Mouse (Mus musculus) c-Kit-positive CD71-negative TER-119-negative erythroid progenitor cells, embryonic 14.5 days (primary cell): ENCODE data around the gene Eme2.
A peak's percentile ranks its signal among the peaks of the same experiment; 100 is the strongest.
"Not testable (repeated sequence)": the region's sequence is repeated elsewhere in the genome, so short reads cannot be mapped to it uniquely, and the experiment has no call there.

Experiments
- DNase-seq: peaks from one replicate; pipeline ENCODE4 v3.0.0-alpha.2; 2013; ENCODE audit warnings: low read depth

Gene Eme2

DNA sequence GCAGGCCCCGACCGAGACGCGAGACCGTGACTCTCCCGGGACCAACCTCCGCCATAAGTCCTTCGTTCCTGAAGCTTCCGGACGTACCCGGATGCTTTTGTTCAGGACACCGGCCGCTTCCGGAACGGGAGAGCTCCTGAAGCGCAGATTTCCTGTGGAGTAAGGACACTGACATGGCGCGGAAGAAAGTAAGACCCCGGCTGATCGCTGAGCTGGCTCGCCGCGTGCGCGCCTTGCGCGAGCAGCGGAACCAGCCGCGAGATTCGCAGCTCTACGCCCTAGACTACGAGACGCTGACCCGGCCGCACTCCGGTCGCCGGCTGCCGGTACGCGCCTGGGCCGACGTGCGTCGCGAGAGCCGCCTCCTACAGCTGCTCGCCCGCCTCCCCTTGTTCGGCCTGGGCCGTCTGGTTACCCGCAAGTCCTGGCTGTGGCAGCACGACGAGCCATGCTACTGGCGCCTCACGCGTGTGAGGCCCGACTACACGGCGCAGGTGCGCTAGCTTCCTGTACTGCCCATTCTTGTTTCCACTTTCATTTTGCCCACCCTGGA lies at the start of gene Eme2, which contains the start of gene Mrps34:
TSS of gene Eme2 (minus strand) at position 93 of the 553 bp plus-strand sequence.
TSS of gene Mrps34 (plus strand) at position 122 of the 553 bp plus-strand sequence.
- DNase-seq: peak; percentile 83

- DNase-seq: not testable (repeated sequence)
Measured at GRCm38 (mm10) chr17:24943589-24943988, 48.7 kb upstream of the Eme2 start.

DNA sequence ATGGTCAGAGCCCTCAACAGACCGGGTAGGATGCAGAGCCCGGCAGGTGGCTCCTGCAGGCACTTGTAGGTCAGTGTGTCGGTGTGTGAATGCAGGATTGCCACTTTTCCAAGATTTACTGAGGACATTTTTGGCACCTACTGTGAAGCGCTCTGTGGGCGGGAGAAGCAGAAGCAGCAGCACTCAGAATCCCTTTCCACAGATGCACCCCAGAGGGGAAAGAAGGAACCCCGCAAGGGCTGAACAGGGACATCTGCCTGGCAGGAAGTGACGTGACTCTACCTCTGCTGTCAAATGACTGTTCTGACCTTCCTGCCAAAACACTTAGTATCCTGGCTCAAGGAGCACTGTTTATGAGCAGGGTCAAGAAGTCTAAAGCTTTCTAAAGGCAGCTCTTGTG lies 48.1 kb upstream of the Eme2 start:
- no peak for DNase-seq

DNA sequence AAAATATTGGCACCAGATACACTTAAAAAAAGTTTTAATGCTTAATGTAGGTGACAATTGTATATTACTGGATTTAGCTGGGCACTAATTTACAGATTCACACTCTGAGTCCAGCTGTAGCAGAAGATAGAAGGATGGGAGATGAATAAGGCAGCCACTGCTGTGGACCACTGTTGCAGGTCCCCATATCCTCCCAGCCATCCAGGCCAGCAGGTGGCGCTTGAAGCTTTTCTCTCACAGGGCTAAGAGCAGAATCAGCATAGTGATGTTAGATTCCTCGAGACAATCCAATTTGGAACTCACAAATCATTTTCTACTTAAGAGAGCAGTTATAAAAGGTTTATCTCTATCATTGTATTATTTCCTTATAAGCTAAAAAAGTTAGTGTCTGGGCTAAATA lies 47.6 kb upstream of the Eme2 start:
- not testable (repeated sequence) for DNase-seq

- DNase-seq: no peak
Measured at GRCm38 (mm10) chr17:24937266-24937665, 42.4 kb upstream of the Eme2 start.

DNA sequence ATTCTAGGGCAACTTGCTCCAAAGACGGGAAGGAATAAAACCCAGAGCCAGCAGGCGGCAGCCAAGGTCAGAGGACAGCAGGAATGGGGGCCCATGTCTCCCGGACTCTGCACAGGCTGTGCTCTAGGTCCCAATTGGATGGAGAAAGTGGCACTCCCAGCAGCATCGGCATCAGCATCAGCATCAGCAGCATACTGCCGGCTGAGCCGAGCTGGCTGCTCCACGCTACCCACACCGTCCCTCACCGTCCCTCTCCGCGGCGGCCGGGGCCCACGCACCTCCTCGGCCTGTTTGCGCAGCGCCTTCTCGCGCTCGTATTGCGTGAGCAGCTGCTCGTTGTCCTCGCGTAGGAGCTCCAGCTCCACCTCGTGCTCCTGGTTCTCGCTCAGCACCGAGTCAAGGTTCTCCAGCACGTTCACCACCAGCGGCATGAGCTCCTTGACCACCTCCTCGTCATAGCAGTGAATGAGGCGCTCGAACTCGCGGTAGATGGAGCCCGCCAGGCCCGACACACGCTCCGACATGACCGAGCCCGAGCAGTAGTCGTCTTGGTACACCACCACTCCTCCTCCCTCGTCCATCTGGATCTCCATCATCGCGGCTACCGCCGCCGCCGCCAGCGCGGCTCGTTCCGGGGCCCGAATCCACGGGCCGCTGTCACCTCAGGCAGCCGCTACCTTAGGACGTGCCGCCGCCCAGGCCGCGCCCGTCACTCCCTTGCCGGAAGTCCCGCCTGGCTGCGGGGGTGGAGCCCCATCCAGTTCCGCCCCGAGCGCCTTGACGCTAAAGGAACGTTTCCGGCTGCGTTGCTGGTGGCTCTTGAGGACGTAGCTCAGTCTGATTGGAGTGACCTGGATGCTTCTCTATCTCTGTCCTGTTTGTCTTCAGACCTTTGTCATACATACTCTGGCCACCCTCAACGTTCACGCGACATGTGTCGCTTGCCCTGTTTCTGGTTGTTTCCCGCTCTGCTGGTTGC lies 41.7 kb upstream of the Eme2 start, which contains the start of gene Mapk8ip3:
TSS of gene Mapk8ip3 (minus strand) at position 719 of the 979 bp plus-strand sequence.
- DNase-seq: peak; percentile 88

- DNase-seq: no peak
Measured at GRCm38 (mm10) chr17:24935666-24936065, 40.8 kb upstream of the Eme2 start.

DNA sequence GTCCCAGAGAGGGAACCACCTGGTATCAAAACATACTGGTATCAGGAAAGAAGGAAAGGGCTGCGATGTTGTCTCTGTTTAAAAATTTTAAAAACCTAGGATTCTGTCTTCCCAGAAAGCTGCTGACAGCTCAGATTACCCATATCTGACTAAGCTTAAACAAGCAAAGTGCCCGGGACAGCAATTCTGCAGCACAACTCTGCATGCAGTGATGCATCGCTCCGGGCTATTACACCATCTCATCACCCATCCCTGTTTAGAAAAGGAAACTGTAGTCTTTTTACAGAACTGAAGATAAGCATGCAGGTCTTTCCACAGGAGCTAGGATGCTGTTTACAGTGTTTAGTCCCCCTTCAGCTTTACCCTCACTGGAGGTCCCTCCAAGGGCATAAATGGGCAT lies 40.0 kb upstream of the Eme2 start:
- DNase-seq: no peak

- no peak for DNase-seq
Measured at GRCm38 (mm10) chr17:24933163-24933562, 38.3 kb upstream of the Eme2 start.

DNA sequence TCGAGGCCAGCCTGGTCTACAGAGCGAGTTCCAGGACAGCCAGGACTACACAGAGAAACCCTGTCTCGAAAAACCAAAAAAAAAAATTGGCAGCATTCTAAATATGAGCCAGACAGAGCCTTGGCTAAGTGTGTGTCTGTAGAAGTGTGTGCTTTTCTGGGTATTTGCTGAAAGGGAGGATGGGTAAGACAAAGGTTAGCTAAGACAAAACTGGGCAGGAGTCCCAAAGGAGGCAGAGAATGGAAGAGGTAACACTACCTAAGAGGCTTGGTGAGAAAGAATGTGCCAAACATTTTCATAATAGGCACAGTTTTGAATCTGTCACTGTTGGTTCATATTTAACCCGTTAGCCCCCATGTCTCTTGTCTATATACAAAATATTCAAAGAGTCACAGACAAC lies 37.5 kb upstream of the Eme2 start:
- DNase-seq: no peak

- no peak for DNase-seq
Measured at GRCm38 (mm10) chr17:24929506-24929905, 34.6 kb upstream of the Eme2 start.

- no peak for DNase-seq
Measured at GRCm38 (mm10) chr17:24923246-24923645, 28.4 kb upstream of the Eme2 start.

GRCm38 (mm10) chr17:24913984-24914383 lies 19.1 kb upstream of the Eme2 start:
- DNase-seq: no peak

- DNase-seq: no peak
Measured at GRCm38 (mm10) chr17:24907591-24907990, 12.7 kb upstream of the Eme2 start.

DNA sequence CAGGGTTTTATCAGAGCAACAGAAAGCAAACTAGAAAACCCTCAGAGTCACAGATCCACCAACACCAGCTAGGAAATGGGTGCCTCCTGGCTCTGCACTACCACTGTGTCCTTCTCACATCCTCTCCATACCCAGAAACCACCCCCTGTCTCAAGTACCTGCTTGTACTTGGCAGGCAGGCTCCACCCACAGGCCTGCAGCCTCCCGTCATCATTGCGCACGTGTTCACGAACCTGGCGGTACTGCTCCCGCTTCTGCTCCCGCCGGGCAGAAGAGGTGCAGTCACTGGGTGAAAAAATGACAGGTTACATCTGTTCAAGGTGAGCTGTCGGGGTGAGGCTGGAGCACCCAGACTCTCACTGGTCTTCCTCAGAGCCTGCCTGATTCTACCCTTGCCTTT lies 8.9 kb upstream of the Eme2 start:
- no peak for DNase-seq

- DNase-seq: peak; percentile 57
Measured at GRCm38 (mm10) chr17:24902671-24903474, 8.0 kb upstream of the Eme2 start.

GRCm38 (mm10) chr17:24902124-24902523 lies 7.2 kb upstream of the Eme2 start:
- no peak for DNase-seq

GRCm38 (mm10) chr17:24900014-24900413 lies 5.1 kb upstream of the Eme2 start:
- no peak for DNase-seq

DNA sequence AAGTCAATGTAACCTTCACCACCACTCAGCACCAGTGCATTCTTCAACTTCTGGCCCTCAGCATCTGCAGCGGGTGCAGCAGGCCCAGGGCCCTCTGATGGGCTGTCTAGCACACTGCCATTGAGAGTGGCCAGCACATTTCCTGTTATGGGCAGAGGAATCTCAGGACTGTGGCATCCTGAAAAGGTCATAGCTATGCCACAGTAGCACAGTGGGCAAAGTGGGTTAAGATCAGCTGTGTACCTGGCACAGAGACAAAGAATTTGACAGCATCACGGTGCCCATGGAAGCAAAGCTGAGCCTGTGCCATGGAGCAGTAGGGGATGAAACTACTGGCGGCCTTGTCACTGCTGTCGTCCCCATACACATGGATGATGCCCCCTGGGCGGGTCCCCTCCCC lies 4.3 kb upstream of the Eme2 start:
- DNase-seq: no peak

- DNase-seq: no peak
Measured at GRCm38 (mm10) chr17:24898041-24898854, 3.4 kb upstream of the Eme2 start.

- no peak for DNase-seq
Measured at GRCm38 (mm10) chr17:24897600-24897999, 2.7 kb upstream of the Eme2 start.

GRCm38 (mm10) chr17:24896993-24897269 lies 2.0 kb upstream of the Eme2 start:
- DNase-seq: no peak
